Mouse (Mus musculus) hindbrain, embryonic 16.5 days (tissue): Measurements from ENCODE around the gene Ppp1r1b. TPM values are rescaled to one million over a fixed set of nuclear protein-coding genes. Genes with fewer than 3 reads are reported as not detected.

Experiments used
- ATAC-seq: fragments of 200-750 bp; cut with Nextera tagmentation; 2 replicates; pipeline ENCODE4 v1.8.0; 2017; ENCODE audit warnings: moderate TSS enrichment, moderate library complexity
- H3K27ac ChIP-seq: fragments of 300-500 bp; sonication (generic); 2 replicates; pipeline ENCODE4 v1.5.1; 2014; ENCODE audit warnings: low read depth, mild to moderate bottlenecking, control low read depth, low read length, moderate library complexity
- H3K27me3 ChIP-seq: fragments of 300-500 bp; sonication (generic); replicated peaks from 2 replicates; pipeline ENCODE4 v1.6.1; 2014; ENCODE audit warnings: low read length; ENCODE audit not compliant: control insufficient read depth, insufficient read depth
- H3K36me3 ChIP-seq: fragments of 300-500 bp; sonication (generic); 2 replicates; pipeline ENCODE4 v1.6.1; 2014; ENCODE audit warnings: mild to moderate bottlenecking, low read length, moderate library complexity, mixed read lengths; ENCODE audit not compliant: control insufficient read depth, insufficient read depth
- H3K4me1 ChIP-seq: fragments of 300-500 bp; sonication (generic); 2 replicates; pipeline ENCODE4 v1.6.1; 2014; ENCODE audit warnings: low read depth, low read length; ENCODE audit not compliant: control insufficient read depth, insufficient read depth
- H3K4me2 ChIP-seq: fragments of 300-500 bp; sonication (generic); 2 replicates; pipeline ENCODE4 v1.6.1; 2014; ENCODE audit warnings: mild to moderate bottlenecking, low read length, control low read depth, moderate library complexity
- H3K4me3 ChIP-seq: fragments of 300-500 bp; sonication (generic); 2 replicates; pipeline ENCODE4 v1.5.1; 2014; ENCODE audit warnings: mild to moderate bottlenecking, low read length, control low read depth, moderate library complexity
- H3K9ac ChIP-seq: fragments of 300-500 bp; sonication (generic); 2 replicates; pipeline ENCODE4 v1.6.1; 2014; ENCODE audit warnings: low read depth, mild to moderate bottlenecking, control low read depth, low read length, moderate library complexity
- H3K9me3 ChIP-seq: fragments of 300-500 bp; sonication (generic); 2 replicates; pipeline ENCODE4 v1.6.1; 2014; ENCODE audit warnings: mild to moderate bottlenecking, low read length, moderate library complexity; ENCODE audit not compliant: control insufficient read depth
- WGBS: fragments of 180-500 bp; shearing (Covaris S2); extraction: QIAGEN DNeasy Blood & Tissue Kit; methylation state at CpG from one replicate; pipeline ENCODE4 v1.1.7; 2014; 5-methylcytosine and 5-hydroxymethylcytosine counted together
- polyA plus RNA-seq: library from polyadenylated mRNA; unstranded; fragments of >200 nt; fragmentation: Nextera tagmentation; extraction: Ambion mirVana; gene quantifications from 2 replicates; pipeline ENCODE4 v1.2.1, GENCODE M21; 2015

Gene Ppp1r1b
- 7.7 and 9.3 TPM in 2 replicates for polyA plus RNA-seq

DNA sequence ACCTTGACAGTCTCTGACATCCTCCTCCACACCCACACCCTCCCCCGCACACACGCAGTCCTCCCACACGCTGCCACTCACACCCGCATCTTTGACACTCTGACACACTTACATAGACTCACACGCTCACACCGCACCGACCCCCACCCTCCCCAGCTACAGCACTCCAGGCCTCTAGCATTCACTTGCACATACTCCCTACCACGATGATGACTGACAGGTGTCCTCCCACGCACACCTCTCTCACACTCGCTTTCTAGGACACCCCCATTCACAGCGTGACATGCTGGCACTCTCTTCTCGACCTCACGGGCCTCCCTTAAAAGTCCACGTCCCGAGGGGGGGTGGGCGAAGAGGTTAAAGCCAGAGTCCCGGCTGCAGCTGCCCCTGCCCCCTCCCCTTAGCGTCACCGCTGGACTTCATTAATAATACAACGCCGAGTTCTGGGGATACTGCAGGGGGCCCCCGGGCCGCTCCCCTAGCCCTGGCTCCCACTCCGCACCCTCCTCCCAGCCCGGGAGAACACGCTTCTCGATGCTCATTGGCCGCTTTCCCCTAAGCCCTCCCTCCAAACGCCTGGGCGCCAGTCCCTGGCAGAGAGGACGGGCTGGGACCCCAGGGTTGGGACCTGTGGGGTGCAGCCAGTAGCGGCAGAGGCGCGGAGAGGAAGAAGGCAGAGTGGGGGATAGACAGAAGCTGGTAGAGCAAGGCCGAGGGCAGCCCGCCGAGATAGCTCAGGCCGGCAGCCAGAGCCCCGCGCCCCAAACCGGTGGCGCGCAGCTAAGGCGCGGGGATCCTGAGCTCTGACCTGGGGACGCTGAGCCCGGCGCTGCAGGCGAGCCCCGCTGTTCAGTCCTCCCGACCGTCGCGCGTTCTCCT lies at the start of gene Ppp1r1b:
TSS of gene Ppp1r1b (plus strand) at position 322 of the 879 bp plus-strand sequence.
- Histone ChIP-seq H3K4me2 (peak within 1 kb of the TSS; percentile 99), H3K27ac (no peak within 1 kb of the TSS), H3K4me1 (peaks cover 17% of the 10 kb centered on the region), H3K36me3 (no peaks in the 10 kb centered on the region), H3K9me3 (no peaks in the 10 kb centered on the region), H3K9ac (peak within 1 kb of the TSS; percentile 68), H3K27me3 (peaks cover 55% of the 10 kb centered on the region), H3K4me3 (peak within 1 kb of the TSS; percentile 69)
- ATAC-seq: peak; percentile 46
- WGBS: under 1% methylated on average over 55 of the region's 55 CpGs

DNA sequence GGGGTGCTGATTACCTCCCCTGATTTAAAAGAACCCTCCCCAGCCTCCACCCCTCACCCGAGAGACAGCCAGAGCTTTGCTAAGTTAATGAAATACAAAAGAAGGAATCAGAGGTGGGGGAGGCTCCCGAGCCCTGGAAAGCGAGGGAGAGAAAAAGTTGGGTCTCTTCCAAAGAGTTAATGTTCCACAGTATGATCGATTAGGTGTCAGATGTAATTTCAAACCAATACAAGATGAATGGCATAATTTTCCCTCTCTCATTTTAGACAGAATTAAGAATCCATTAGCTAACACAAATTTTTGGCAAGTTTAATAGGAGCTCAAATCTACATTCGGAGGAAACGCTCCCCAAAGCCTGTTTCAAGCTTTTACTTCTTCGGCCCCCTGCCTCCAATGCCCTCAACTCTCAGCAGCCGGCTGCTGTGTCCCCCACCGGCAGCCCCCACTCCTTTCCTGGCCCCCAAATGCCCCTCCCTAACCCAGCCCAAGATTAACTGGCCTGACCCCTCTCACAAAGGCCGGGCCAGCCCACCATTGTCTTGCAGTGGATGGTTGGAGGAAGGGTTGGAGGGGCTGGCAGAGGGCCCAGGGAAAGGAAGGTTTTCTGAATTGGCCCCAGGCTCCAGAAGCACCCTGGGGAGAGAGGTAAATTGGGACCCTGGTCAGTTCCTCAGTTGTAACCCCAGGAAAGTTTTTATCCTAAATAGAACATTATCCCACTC lies 49.6 kb upstream of the Ppp1r1b start:
- Histone ChIP-seq H3K9ac (no peak overlapping the region), H3K4me1 (peaks cover 41% of the 10 kb centered on the region)
- no peak for ATAC-seq

DNA sequence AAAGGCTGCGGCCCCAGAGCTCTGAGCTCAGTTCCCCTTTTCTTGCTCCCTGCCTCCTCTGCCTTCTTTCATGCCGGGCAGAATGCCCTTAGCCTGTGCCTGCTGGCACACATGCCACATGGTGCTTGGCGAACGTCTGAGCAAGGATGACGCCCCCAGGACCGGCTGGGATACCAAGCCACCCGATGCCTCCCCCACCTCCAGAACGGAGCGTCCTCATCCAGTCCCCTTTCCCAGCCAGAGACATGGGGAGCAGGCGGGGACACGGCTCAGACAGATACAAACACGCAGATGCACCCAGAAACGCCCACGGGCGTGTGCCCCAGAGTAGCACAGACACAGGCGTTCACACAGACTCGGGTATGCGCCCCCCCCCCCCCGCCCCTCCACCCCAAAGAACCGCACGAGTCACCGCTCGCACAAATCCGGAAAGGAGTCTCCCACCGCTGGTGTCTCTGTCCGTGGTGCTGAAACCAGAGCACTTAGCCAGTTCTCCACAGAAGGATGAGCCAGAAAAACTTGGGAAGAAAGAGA lies 34.3 kb upstream of the Ppp1r1b start:
- peak overlapping the region; percentile 1; the same call in 1 of the 2 replicates for H3K9ac ChIP-seq
- under 1% methylated on average over 26 of the region's 26 CpGs for WGBS
- H3K36me3 ChIP-seq: no peaks in the 10 kb centered on the region
- peaks cover 13% of the 10 kb centered on the region for H3K4me1 ChIP-seq
- H3K27me3 ChIP-seq: peaks cover 36% of the 10 kb centered on the region
- peak overlapping the region; percentile 13; the same call in 1 of the 2 replicates for H3K4me3 ChIP-seq
- no peaks in the 10 kb centered on the region for H3K9me3 ChIP-seq
- no peak for ATAC-seq
- H3K27ac ChIP-seq: no peak overlapping the region
- peak overlapping the region; percentile 47 for H3K4me2 ChIP-seq

More for the DNA sequence above, 49.6 kb upstream of the Ppp1r1b start:
- H3K4me3 ChIP-seq: no peak overlapping the region
- no peak overlapping the region for H3K4me2 ChIP-seq
- H3K9me3 ChIP-seq: no peaks in the 10 kb centered on the region
- WGBS: 7% methylated on average over 10 of the region's 10 CpGs
- H3K36me3 ChIP-seq: no peaks in the 10 kb centered on the region
- H3K27me3 ChIP-seq: peaks cover 3% of the 10 kb centered on the region
- peak overlapping the region; percentile 23; the same call in 1 of the 2 replicates for H3K27ac ChIP-seq

DNA sequence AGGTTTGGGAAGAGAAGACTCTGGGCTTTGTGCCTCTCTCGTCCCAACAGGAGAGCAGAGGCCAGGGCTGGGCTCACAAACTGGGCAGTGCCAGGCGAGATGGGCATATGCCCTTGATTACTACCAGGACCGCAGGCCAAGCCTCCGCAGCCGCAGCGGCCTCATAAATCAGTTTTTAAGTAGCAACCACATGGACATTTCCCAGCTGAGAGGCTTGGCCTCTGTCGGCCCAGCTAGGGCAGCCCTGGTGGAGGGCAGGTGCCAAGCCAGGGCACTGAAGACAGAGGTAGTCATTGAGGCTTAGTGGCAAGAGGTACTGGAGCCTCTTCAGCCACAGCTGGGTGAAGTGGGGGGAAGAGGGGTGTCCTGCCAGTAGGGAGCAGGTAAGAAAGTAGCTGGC lies 30.7 kb upstream of the Ppp1r1b start:
- Histone ChIP-seq H3K27ac (no peak overlapping the region), H3K27me3 (peaks cover 46% of the 10 kb centered on the region), H3K9ac (no peak overlapping the region), H3K4me2 (no peak overlapping the region), H3K36me3 (no peaks in the 10 kb centered on the region), H3K4me1 (peaks cover 15% of the 10 kb centered on the region), H3K4me3 (no peak overlapping the region), H3K9me3 (no peaks in the 10 kb centered on the region)
- WGBS: 2% methylated on average over 7 of the region's 7 CpGs
- no peak for ATAC-seq

DNA sequence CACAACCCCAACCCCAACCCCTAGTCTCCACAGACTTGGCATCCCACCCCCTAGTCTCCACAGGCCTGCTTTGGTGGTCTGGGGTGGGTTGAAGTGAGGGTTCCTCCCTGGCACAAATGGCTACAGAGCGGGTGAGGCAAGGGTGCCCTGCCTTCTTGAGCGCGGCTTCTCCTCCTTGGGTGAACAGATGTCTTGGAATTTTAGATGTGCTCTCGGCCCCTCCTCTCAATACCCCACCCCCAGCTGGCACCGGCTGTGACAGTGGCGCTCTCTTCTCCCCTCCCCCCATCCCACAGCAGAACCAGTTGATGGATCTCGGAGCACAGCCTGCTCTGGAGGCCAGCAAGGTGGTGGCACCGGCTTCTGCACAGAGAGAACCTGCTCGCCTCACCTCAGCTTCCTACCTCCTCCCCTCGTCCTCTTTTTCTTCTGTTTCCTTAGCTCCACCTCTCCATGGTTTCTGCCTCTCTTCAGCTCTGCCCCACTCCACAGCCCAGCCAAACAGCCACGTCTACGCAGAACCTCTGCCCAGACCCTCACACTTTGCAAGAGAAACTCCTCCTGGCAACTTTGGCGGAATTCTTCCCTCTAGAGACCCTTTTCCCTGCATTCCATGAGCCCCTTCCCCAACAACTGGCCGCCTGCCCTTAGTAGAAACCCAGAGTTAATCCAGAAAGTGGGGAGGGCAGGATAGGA lies 29.6 kb upstream of the Ppp1r1b start:
- Histone ChIP-seq H3K27ac (peak overlapping the region; percentile 62), H3K4me3 (no peak overlapping the region), H3K9me3 (no peaks in the 10 kb centered on the region), H3K4me1 (peaks cover 15% of the 10 kb centered on the region), H3K36me3 (no peaks in the 10 kb centered on the region), H3K27me3 (peaks cover 48% of the 10 kb centered on the region), H3K9ac (no peak overlapping the region), H3K4me2 (peak overlapping the region; percentile 23; the same call in 1 of the 2 replicates)
- ATAC-seq: no peak
- under 1% methylated on average over 13 of the region's 14 CpGs for WGBS

DNA sequence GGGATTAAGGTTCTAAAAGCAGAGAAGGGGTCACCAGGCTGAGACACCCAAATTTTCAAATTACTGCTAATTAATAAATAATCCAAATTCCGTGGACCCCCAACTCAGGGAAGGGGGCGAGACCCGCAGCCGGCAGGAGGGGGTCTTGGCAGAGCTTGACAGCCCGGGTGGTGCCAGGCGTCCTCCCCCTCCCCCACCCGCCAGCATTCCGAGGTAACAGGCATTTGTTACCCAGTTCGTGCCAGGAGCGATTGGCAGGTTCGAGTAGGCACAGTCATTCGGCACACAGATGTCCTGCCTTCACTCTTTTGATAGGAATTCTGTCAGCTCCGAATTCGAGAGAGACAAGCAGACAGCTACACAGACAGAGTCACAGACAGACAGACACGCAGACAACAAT lies 29.1 kb upstream of the Ppp1r1b start:
- Histone ChIP-seq H3K4me1 (peaks cover 11% of the 10 kb centered on the region), H3K9ac (no peak overlapping the region), H3K36me3 (no peaks in the 10 kb centered on the region), H3K27ac (peak overlapping the region; percentile 62; the same call in 1 of the 2 replicates), H3K4me3 (no peak overlapping the region), H3K4me2 (peak overlapping the region; percentile 23; the same call in 1 of the 2 replicates), H3K27me3 (peaks cover 49% of the 10 kb centered on the region), H3K9me3 (no peaks in the 10 kb centered on the region)
- 3% methylated on average over 15 of the region's 15 CpGs for WGBS
- no peak for ATAC-seq

DNA sequence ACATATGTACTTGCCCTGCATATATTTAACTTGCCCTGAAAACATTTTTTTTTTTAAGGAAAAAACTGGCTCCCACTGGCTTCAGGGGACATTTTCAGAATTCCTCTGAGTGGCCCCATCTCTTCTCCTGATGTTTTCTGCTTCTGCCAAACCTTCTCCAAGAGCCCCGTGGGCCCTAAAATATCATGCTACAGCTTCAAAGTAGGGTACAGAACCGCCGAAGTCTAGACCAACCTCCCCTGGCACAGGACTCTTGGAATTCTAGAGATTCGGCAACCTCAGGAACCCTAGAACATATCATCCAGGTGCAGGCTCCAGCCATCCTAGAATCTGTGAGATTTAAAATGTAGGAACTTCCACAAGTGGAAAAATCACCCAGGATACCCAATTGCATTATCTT lies 28.7 kb upstream of the Ppp1r1b start:
- Histone ChIP-seq H3K9me3 (no peaks in the 10 kb centered on the region), H3K4me2 (no peak overlapping the region), H3K4me3 (no peak overlapping the region), H3K4me1 (peaks cover 11% of the 10 kb centered on the region; the same call in 1 of the 2 replicates), H3K9ac (no peak overlapping the region), H3K27me3 (peaks cover 48% of the 10 kb centered on the region), H3K36me3 (no peaks in the 10 kb centered on the region), H3K27ac (no peak overlapping the region)
- WGBS: 6% methylated on average over 4 of the region's 4 CpGs
- ATAC-seq: no peak

DNA sequence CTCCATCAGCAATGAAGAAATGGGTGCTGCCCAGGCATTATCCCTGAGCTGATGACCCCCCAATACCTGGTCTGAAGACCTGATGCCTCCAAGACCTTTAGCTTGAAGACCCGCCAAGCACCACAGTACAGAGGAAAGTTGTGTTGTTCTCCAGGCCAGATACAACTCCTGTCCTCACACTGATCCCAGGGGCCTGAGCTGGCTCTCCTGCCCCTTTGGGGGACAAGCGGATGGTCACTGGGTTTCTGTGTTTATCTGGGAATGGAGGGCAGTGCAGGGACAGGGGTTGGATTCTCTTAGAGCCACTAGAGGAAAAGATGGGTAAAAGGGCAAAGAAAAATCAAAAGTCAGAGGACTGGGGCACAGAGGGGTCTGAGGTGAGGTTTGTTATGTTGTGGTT lies 28.3 kb upstream of the Ppp1r1b start:
- H3K4me3 ChIP-seq: no peak overlapping the region
- ATAC-seq: no peak
- H3K4me1 ChIP-seq: peaks cover 11% of the 10 kb centered on the region; the same call in 1 of the 2 replicates
- WGBS: 10% methylated on average over 2 of the region's 2 CpGs
- H3K27ac ChIP-seq: peak overlapping the region; percentile 52; the same call in 1 of the 2 replicates
- H3K36me3 ChIP-seq: no peaks in the 10 kb centered on the region
- H3K9ac ChIP-seq: no peak overlapping the region
- H3K27me3 ChIP-seq: peaks cover 48% of the 10 kb centered on the region
- no peak overlapping the region for H3K4me2 ChIP-seq
- H3K9me3 ChIP-seq: no peaks in the 10 kb centered on the region
